Mouse (Mus musculus) E14TG2a.4 (cell line): ENCODE results near the gene Ppp1r16b.

ENCODE experiments used
- H3K27me3 ChIP-seq: 2 replicates; pipeline ENCODE4 v1.6.1; 2014; ENCODE audit warnings: low read length, control low read depth; ENCODE audit not compliant: insufficient read depth
- H3K36me3 ChIP-seq: 2 replicates; pipeline ENCODE4 v1.6.1; 2014; ENCODE audit warnings: low read length, control low read depth; ENCODE audit not compliant: insufficient read depth
- H3K4me1 ChIP-seq: replicated peaks from 2 replicates; pipeline ENCODE4 v1.6.1; 2014; ENCODE audit warnings: low read depth, low read length, control low read depth
- H3K4me3 ChIP-seq: replicated peaks from 2 replicates; pipeline ENCODE4 v1.5.1; 2014; ENCODE audit warnings: mild to moderate bottlenecking, low read length
- H3K9me3 ChIP-seq: 2 replicates; pipeline ENCODE4 v1.6.1; 2014; ENCODE audit warnings: low read length, control low read depth
- CTCF ChIP-seq: conservative IDR thresholded peaks from 2 replicates; pipeline ENCODE4 v1.5.1; 2014; ENCODE audit warnings: low read length
- NANOG ChIP-seq: IDR thresholded peaks from 2 replicates; pipeline ENCODE4 v1.6.1; 2014; ENCODE audit warnings: borderline replicate concordance, low read length, mixed read lengths
- POU5F1 ChIP-seq: IDR thresholded peaks from 2 replicates; pipeline ENCODE4 v1.6.1; 2014; ENCODE audit warnings: low read length, borderline replicate concordance

Ppp1r16b gene

DNA sequence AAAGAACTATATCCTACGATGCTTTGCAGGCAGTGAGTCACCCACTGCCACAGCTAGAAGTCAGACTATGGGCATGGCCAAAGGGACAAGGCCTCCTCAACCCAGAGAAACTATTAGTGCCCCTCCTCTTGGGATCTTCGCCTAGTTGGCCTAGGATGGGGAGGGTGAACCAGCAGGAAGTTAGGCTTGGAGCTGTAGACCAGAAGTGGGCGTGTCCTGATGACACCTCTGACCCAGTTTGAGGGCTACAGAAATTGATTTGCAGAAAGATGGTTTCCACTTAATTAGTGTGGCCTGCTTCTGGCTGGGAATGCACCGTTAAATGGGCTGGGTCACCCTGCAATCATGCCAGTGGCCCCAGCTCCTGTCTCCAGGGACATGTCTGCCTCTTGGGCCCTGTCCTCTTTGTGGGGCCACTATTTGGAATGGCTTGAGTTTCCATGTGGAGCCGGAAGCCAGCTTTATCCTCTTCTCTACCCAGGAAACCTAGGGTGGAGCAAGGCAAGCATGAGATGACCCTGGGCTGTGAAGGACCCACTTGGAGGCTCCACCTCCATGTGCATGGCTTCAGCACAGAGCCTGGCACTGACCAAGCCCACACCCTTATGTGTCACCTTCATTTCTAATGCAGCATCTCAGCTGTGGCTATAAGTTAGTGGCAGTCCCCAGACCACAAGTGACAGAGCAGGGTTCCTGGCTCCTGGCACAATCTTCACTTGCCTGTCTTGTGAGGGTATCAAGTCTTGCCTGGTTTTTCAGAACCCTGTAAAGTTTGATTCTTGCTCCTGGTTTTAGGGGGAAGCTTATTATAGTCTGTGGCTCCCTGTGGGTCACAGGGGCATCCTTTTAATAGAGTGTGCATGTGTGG is 52.6 kb downstream of the Ppp1r16b start:
- Histone ChIP-seq H3K4me3 (no peak overlapping the region), H3K9me3 (no peaks in the 10 kb centered on the region), H3K36me3 (no peaks in the 10 kb centered on the region), H3K27me3 (peaks cover 3% of the 10 kb centered on the region; the same call in 1 of the 2 replicates), H3K4me1 (peaks cover 7% of the 10 kb centered on the region; the same call in 1 of the 2 replicates)
- TF ChIP-seq POU5F1, result no peak

DNA sequence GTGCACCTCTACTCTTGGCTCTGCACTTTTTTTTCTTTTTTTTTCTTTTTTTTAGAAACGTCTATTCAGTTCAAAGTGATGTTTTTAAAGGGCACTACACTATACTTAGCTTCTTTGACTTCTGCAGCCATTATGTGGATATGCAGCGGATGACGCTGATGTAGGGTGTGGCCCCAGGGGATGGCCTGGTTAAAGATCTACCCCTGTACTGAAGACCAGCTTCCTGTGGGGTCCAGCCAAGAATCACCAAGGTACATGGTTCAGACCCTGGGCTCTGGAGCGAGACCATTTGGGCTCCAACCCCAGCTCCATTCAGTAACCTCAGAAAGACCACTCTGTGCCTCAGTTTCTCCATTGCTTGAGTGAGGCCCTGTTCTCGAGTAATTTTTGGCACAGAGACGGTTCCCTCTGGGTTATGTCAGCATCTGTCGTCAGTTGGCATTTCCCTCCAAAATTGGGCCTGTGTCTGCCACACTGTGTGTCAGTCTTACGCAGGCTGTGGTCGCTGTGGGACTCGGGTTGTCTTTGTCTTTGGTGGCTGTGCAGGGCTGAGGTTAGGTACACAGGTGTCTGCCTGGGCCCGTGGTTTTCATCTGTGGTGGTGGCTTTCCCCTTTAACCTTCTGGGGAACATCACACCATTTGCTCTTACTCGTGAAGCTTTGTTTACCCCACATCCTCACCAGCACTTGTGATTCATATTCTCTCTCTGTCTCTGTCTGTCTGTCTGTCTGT is 53.8 kb downstream of the Ppp1r16b start:
- TF ChIP-seq NANOG, result no peak
- TF ChIP-seq POU5F1, result no peak
- no peak for TF ChIP-seq CTCF
- H3K4me1 ChIP-seq, result peaks cover 7% of the 10 kb centered on the region; the same call in 1 of the 2 replicates

DNA sequence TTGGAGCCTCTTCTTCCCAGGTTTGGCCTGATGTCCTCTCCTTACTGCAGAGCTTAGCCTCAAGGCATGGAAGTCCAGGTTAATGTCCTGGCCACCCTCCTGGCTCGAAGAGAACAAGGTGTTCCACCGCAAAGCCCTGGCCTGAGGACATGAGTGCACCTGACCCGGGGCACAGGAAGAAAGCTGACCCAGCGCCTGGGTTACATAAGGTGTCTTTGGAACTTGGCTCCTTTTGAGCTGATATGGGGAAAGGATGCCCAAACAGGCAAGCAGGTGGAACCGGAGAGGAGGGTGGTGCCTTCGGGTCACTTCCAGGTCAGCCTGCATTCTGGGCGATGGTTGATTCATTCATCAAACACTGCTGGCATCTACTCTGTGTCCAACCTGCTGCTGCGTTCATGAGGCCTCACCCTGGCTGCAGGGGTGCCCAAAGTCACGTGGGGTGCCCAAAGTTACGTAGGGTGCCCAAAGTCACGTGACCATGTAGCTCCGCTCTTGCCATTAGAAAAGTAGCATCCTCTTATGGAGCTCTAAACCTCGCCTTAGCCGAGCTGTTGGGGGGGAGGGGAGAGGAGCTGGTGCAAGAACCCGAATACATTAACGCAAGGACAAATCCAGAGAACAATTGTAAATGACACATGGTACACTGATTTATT is 55.6 kb downstream of the Ppp1r16b start:
- H3K27me3 ChIP-seq, result peaks cover 13% of the 10 kb centered on the region
- H3K36me3 ChIP-seq, result no peaks in the 10 kb centered on the region
- peaks cover 7% of the 10 kb centered on the region; the same call in 1 of the 2 replicates for H3K4me1 ChIP-seq
- TF ChIP-seq CTCF, result no peak
- TF ChIP-seq NANOG, result no peak
- no peak for TF ChIP-seq POU5F1
- H3K4me3 ChIP-seq, result no peak overlapping the region
- H3K9me3 ChIP-seq, result no peaks in the 10 kb centered on the region

More for the DNA sequence above, 53.8 kb downstream of the Ppp1r16b start:
- H3K36me3 ChIP-seq, result no peaks in the 10 kb centered on the region
- peaks cover 13% of the 10 kb centered on the region for H3K27me3 ChIP-seq
- no peaks in the 10 kb centered on the region for H3K9me3 ChIP-seq
- H3K4me3 ChIP-seq, result no peak overlapping the region

DNA sequence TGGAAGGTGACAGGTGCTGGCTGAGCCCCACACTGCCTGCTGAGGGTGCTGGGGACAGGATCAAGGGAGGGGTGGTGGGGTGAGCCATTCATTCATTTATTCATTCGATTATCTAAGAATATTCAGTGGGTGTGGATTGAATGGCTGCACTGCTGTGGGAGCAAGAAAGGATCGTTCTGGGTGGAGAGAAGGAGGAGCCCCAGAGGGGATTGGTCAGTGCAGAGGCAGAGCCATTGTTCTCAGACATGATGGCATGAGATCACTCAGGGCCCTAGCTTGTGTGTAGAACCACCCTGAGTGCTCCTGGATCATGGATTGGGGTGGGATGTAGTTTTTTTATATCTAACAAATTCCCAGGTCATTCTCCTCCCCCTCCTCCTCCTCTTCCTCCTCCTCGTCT is 56.3 kb downstream of the Ppp1r16b start:
- Histone ChIP-seq H3K27me3 (peaks cover 13% of the 10 kb centered on the region), H3K9me3 (no peaks in the 10 kb centered on the region), H3K4me1 (peaks cover 7% of the 10 kb centered on the region; the same call in 1 of the 2 replicates), H3K4me3 (no peak overlapping the region), H3K36me3 (no peaks in the 10 kb centered on the region)
- TF ChIP-seq CTCF (no peak), POU5F1 (no peak)

DNA sequence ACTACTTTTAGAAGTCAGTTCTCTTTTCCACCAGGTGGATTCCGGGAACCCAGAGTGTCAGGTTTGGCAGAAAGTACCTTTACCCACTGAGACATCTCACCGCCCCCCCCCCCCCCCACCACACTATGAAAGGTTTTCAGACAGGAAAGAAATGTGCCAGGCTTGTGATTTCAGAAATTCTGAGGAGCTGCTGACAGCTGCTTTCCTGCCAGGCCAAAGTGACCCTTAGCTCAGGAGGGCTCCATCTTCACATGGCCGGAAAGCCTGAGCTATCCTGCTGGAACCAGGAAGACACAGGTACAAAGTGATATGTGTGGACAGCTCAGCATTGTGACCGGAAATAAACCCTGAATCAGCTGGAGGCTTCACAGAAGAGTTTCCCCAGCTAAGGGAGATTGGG is 56.9 kb downstream of the Ppp1r16b start:
- Histone ChIP-seq H3K27me3 (peaks cover 13% of the 10 kb centered on the region), H3K36me3 (no peaks in the 10 kb centered on the region), H3K4me1 (peaks cover 7% of the 10 kb centered on the region; the same call in 1 of the 2 replicates), H3K4me3 (no peak overlapping the region), H3K9me3 (no peaks in the 10 kb centered on the region)
- no peak for TF ChIP-seq NANOG
- TF ChIP-seq POU5F1, result no peak
- TF ChIP-seq CTCF, result no peak

DNA sequence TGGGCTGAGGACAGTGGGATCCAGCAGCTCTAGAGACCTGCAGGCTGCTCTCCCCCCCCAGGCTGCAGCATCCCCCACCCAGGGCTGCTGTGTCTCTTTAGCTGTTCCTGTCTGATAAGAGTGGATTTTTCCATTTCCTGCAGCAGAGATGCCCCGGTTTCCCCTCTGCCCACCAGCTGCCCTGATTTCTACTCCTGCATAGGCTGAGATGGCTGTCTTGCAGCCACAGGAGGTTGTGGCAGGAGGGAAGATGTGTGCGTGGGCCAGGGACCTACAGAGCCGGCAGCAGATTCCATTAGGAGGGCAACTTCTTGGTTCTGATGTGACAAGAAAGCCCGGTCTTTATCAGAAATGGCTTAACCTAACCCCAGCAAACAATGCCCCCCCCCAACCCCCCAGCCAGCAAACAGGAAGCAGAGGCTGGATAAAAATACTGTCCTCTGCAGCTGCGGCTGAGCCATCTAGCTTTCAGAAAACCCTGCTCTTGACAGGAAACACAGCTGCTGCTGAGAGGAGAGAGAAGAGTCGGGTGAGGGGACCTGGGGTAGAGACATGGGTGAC is 57.9 kb downstream of the Ppp1r16b start:
- H3K36me3 ChIP-seq, result no peaks in the 10 kb centered on the region
- TF ChIP-seq POU5F1 (no peak), CTCF (no peak), NANOG (no peak)
- H3K9me3 ChIP-seq, result no peaks in the 10 kb centered on the region
- peaks cover 12% of the 10 kb centered on the region; the same call in 1 of the 2 replicates for H3K4me1 ChIP-seq
- H3K27me3 ChIP-seq, result peaks cover 10% of the 10 kb centered on the region
- no peak overlapping the region for H3K4me3 ChIP-seq

DNA sequence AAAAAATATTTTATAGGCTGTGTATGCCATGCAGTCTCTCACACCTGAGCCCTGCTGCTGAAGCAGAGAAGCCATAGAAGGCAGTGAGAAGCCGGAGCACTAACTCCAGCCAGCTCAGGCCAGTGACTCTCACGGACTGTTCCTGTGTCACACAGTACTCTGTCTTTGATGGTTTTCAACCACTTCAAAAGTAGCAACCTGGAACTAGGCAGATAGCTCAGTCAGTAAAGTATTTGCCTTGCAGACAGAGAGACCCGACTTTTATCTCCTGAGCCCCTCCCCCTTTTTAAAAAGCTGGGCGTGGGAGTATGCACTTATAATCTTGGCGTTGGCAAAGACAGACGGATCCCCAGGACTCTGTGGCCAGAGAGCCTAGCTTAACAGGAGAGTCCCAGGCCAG is 58.6 kb downstream of the Ppp1r16b start:
- Histone ChIP-seq H3K4me3 (no peak overlapping the region), H3K4me1 (peaks cover 18% of the 10 kb centered on the region), H3K36me3 (no peaks in the 10 kb centered on the region), H3K27me3 (peaks cover 10% of the 10 kb centered on the region), H3K9me3 (no peaks in the 10 kb centered on the region)
- TF ChIP-seq NANOG (no peak), POU5F1 (no peak), CTCF (no peak)

DNA sequence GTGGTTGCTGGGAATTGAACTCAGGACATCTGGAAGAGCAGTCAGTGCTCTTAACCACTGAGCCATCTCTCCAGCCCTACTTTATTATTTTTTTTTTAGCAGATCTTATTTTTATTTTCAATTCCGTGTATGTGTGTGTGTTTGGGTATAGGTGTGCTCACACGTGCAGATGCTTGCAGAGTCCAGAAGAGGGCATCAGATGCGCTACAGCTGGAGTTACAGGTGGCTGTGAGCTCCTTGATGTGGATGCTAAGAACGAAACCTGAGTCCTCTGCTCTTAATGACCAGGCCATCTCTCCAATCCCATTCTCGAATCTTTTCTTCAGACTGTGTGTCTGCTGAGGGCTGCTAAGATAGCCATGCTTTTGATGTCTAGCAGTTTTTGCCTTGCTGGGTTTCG is 61.1 kb downstream of the Ppp1r16b start:
- no peaks in the 10 kb centered on the region for H3K9me3 ChIP-seq
- peaks cover 20% of the 10 kb centered on the region for H3K4me1 ChIP-seq
- no peaks in the 10 kb centered on the region for H3K36me3 ChIP-seq
- H3K27me3 ChIP-seq, result peaks cover 10% of the 10 kb centered on the region
- TF ChIP-seq POU5F1 (no peak), CTCF (peak; percentile 28)
- H3K4me3 ChIP-seq, result no peak overlapping the region
